Mouse (Mus musculus) right cerebral cortex, postnatal 36 days (tissue): ENCODE results near the gene Gm609.

Experiments
- DNase-seq, 2 experiments: peaks; one replicate each; pipeline ENCODE4 v3.0.0; 2022; ENCODE audit warnings: low spot score in 2 of 2, mixed read lengths in 1 of 2

Gene Gm609

GRCm38 (mm10) chr16:45392246-45392645 is 100.5 kb downstream of the Gm609 start:
- DNase-seq, result no peak

- no peak for DNase-seq
Observed at GRCm38 (mm10) chr16:45391680-45392079, 101.1 kb downstream of the Gm609 start.

DNA sequence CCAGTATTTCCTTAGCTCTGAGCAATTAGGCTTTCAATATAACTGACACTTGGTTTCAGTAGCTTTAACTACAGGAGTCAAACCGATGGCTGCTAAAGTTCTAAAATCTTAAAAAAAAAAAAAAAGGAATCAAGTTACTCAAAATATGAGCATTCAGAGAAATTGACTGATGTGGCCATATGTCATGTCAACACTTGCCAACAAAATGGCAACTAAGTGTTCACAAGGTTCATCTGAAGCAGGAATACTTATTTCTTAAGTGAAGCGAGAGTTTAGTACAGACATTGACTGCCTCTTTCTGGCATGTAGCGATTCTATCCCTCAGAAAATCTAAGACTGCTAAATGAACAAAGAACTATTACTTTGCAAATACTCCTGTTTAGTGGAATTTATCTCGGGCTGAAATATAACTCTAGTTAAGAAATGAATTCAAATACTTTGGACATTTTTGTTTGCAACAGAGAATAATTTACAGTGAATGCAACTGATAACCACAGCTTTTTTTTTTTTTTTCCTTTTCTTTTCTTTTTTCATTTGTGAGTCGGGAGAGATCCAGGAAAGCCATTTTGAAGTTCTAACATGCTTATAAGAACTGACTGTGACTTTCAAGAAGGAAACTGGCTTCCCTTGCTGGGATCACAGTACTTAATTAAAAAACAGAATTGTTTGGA is 102.3 kb downstream of the Gm609 start:
- DNase-seq, result no peak

- DNase-seq, result no peak
Observed at GRCm38 (mm10) chr16:45389833-45390232, 102.9 kb downstream of the Gm609 start.

DNA sequence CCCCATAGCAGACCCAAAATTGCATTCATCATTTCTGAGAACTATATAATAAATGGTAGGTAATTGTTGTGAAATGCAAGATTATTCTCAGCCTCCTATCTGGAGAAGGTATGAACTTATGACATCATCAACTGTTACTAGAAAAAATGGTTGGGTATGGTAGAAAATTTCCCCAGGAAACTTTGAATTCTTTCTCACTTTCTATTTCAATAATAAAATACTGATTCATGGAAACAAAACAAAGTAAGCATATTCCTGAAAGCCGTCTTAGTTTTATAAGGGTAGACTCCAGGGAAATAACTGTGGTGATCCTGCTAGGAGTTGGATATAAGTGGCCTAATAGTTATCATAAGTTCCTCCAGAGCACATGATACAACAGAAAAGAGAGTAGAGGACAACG is 103.7 kb downstream of the Gm609 start:
- no peak for DNase-seq

- DNase-seq, result no peak
Observed at GRCm38 (mm10) chr16:45381811-45382210, 111.0 kb downstream of the Gm609 start.

GRCm38 (mm10) chr16:45378959-45379358 is 113.8 kb downstream of the Gm609 start:
- DNase-seq, result no peak

GRCm38 (mm10) chr16:45378147-45378943 is 114.4 kb downstream of the Gm609 start:
- DNase-seq, result no peak

DNA sequence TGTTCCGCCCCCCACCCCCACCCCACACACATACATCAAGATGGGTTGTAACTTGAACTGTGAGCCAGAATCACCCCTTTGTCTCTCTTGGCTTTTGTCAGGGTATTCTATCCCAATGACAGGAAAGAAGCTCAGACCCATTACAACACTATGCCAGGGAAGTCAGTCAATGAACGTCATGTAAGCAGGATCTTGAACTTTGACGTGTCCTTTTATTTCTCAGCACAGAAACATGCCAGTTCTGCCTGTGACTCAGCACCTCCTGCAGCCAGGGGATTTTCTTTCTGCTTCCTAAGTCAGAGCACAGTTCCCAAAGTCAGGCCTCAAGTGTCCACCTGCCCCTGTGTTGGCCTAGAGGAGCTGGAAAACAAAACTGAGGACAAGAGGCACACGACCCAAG is 115.4 kb downstream of the Gm609 start:
- DNase-seq, result no peak

GRCm38 (mm10) chr16:45376812-45377211 is 116.0 kb downstream of the Gm609 start:
- no peak for DNase-seq

DNA sequence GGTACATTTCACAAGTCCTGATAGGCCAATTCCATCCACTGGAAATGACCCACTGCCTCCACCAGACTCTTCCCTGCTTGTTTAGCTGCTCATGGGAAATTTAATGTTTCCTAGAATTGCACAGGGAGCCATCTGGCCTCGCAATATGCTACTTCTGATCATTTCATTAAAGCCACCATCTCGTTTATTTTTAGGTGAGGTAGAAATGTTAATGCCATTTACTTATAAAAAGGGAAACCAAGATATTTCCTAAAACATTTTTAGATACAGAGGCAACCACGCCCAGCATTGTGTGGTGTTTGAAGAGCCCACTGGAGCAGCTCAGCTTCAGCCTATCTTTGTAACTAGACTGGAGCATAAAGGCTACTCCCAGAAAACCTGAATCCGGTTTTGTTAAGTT is 116.5 kb downstream of the Gm609 start:
- no peak for DNase-seq

- DNase-seq, result no peak
Observed at GRCm38 (mm10) chr16:45375506-45376225, 117.1 kb downstream of the Gm609 start.

DNA sequence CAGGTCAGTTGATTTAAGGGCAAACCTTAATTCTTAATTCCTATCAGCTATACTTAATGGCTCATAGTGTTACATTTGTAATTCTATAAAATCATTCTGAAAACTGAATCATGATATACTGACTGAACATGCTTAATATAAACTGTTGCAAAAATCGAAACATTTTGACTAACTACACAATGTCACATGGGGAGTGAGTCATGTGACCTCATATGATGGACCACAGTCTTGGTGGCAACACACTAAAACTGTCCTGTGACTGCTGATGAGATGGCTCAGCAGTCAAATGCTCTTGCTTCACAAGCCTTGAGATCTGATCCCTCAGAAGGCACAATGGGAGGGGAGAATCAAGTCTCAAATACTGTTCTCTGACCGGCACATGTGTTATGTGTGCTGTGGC is 118.7 kb downstream of the Gm609 start:
- DNase-seq, result no peak

- no peak for DNase-seq
Observed at GRCm38 (mm10) chr16:45371076-45371475, 121.7 kb downstream of the Gm609 start.

DNA sequence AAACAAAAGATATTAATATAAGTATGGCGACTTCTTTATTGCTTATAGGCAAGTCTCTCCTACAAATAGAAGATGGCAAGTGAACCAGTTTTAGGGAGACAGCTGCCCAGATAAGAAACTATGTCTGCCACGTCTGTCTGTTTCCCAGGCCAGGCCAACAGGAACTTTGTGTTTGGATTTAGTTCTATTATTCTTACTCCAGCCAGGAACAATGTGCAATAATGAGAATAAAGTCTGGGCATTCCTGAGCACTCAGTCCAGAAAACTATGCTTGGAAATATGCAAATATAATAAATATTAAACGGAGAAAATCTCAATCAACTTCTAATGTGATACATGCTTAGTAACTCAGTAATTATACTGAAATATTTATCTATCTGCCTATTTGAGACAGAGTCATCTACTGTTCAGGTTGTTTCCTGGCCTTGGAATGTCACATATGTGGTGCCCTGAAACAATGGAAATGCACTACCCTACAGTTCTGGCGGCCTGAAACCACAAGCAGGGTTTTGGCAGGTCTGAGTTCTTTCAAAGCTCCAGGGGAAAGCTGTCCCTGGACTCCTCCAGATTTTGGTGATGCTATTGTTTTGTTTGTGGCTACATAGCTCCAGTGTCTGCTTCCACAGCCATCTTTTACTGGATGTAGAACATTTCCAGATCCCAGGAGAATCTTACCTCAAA is 123.3 kb downstream of the Gm609 start:
- no peak for DNase-seq

DNA sequence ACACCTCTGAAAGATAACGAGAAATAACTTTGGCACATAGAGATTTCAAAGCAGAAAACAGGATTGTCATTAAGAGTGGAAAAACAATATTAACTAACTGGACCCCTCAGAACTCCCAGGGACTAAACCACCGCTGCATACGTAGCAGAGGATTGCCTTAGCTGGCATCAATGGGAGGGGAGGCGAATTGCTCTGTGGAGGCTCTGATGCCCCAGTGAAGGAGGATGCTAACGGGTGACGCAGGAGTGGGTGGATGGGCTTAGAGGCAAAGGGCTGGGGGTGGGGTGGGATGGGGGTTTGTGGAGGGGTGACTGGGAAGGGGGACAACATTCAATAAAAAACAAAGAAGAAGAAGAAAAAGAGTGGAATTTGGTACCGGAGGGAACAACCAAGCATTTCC is 126.7 kb downstream of the Gm609 start:
- DNase-seq, result no peak

DNA sequence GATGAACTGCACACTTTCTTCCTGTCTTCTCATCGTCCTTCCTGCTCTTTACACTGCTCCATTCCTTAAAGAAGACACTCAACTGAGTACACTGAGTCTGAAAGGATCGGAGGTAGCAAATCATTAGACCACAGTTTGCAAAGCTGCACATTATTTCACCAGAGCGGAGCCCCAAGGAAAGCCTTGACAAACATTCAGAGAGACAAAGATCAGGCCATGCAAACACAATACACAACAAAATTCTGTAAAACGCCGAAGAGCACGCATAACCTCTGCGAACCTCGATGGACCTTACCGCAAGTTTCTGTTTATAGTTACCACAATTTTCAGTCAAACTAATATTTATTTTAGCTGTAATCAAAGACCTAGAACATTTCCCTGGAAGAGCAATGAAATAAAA is 127.4 kb downstream of the Gm609 start:
- no peak for DNase-seq

DNA sequence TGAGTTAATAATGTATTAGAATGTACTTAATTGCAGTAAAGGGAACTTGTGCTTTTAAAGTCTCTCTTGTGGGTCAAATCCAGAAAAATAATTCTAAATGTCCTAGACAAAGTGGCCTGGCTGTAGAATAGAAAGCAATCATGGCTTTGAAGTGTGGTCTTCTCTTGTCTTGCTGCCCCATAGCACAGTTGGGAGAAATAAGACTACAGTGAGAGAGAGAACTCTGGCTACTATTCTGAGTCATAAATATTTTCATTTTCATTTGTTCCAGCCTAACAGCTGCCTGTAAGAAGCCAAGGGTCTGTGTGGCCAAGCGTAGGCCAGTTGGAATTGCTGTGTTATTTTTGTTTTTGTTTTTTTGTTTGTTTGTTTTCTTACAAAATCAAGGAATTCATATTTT is 128.1 kb downstream of the Gm609 start:
- no peak for DNase-seq

- DNase-seq, result no peak
Observed at GRCm38 (mm10) chr16:45363480-45364045, 129.2 kb downstream of the Gm609 start.
